ENCODE assay signal across 8 mouse cellular contexts in genomic region chr6:125131302-125132156, GRCm38 (mm10). TPM values are rescaled to one million over a fixed set of nuclear protein-coding genes. Genes with fewer than 3 reads are reported as not detected.
A peak's percentile ranks its signal among the peaks of the same experiment; 100 is the strongest.
DNase-seq lines count a peak whose midpoint lies in the region; ATAC-seq lines count a peak whose summit lies in the region.

Nop2 (plus strand) TSS chr6:125131909.

- intact Hi-C loops in left cerebral cortex, postnatal 14 days (cut with DNase I): no loop called here

- peak; percentile 74 to 82 for DNase-seq in gastrocnemius, adult 8-10 months (ENCODE audit: low spot score in 2 of 2)
- DNase-seq in hindlimb bud, embryonic 11.5 days (ENCODE audit: extremely low spot score, low read depth, low spot score): peak; percentile 81
- DNase-seq in left cerebral cortex, postnatal 14 days (ENCODE audit: low spot score in 2 of 2): peak; percentile 86
- DNase-seq in mesoderm, embryonic 11.5 days (ENCODE audit: low read depth, low spot score): peak; percentile 95
- DNase-seq in right cerebral cortex, postnatal 36 days (ENCODE audit: low spot score in 2 of 2): peak; percentile 65 to 77
- peak; percentile 93 for DNase-seq in yolk sac, embryonic 10.5 days (ENCODE audit: low spot score)

- ATAC-seq in activated CD4-positive, CD25-positive, alpha-beta regulatory T cell, adult 4 months: peak; percentile 91
- peak; percentile 91 for ATAC-seq in common myeloid progenitor, adult 5-6 weeks (replicated peaks; ENCODE audit: low read depth, poor library complexity, severe bottlenecking)

RNA-seq across cellular contexts. Expression of gene Nop2, which starts in this region (rescaled TPM):
- 10 to 100 TPM; 40.6 to 50.3 TPM for polyA plus RNA-seq in activated CD4-positive, CD25-positive, alpha-beta regulatory T cell, adult 4 months (2017; shearing (Covaris generic))
- 85.9 and 92.8 TPM in 2 replicates for total RNA-seq in common myeloid progenitor, adult 5-6 weeks (2017)
- 10 to 100 TPM; 16.3 to 21.1 (median 19.0) TPM for total RNA-seq in gastrocnemius, adult 8-10 months (2022)
- 10 to 100 TPM; 28.8 to 32.3 TPM for total RNA-seq in left cerebral cortex, postnatal 14 days (2021)

Comparison
In these comparisons a context has a peak if more than half of its experiments do, and no peak if none do; other contexts are left out.
1. Peak in every context shown above with its lines: DNase-seq and ATAC-seq.